Mouse (Mus musculus) liver, postnatal 0 days (tissue): Measurements from ENCODE around the gene Zfp541. TPM values are rescaled to one million over a fixed set of nuclear protein-coding genes. Genes with fewer than 3 reads are reported as not detected.

Source experiments
- ATAC-seq: fragments of 200-750 bp; cut with Nextera tagmentation; 2 replicates; pipeline ENCODE4 v1.8.0; 2017; ENCODE audit warnings: mild to moderate bottlenecking, moderate library complexity
- DNase-seq: peaks from one replicate; pipeline ENCODE4 v3.0.0-alpha.2; 2016
- H3K27ac ChIP-seq: fragments of 300-500 bp; sonication (generic); 2 replicates; pipeline ENCODE4 v1.5.1; 2014; ENCODE audit warnings: antibody characterized with exemption, moderate library complexity, mild to moderate bottlenecking, low read depth
- H3K27me3 ChIP-seq: fragments of 300-500 bp; sonication (generic); 2 replicates; pipeline ENCODE4 v1.6.1; 2014; ENCODE audit warnings: low read length, control low read depth, mixed read lengths; ENCODE audit not compliant: insufficient read depth
- H3K36me3 ChIP-seq: fragments of 300-500 bp; sonication (generic); replicated peaks from 2 replicates; pipeline ENCODE4 v1.6.1; 2014; ENCODE audit warnings: mild to moderate bottlenecking, control low read depth, low read length, moderate library complexity, mixed read lengths; ENCODE audit not compliant: insufficient read depth
- H3K4me1 ChIP-seq: fragments of 300-500 bp; sonication (generic); 2 replicates; pipeline ENCODE4 v1.6.1; 2014; ENCODE audit warnings: antibody characterized with exemption, mild to moderate bottlenecking, control low read depth; ENCODE audit not compliant: insufficient read depth
- H3K4me2 ChIP-seq: fragments of 300-500 bp; sonication (generic); 2 replicates; pipeline ENCODE4 v1.6.1; 2014; ENCODE audit warnings: low read depth, mild to moderate bottlenecking, low read length, moderate library complexity, mixed read lengths
- H3K4me3 ChIP-seq: fragments of 300-500 bp; sonication (generic); 2 replicates; pipeline ENCODE4 v1.5.1; 2014; ENCODE audit warnings: low read depth, low read length
- H3K9ac ChIP-seq: fragments of 300-500 bp; sonication (generic); replicated peaks from 2 replicates; pipeline ENCODE4 v1.6.1; 2014; ENCODE audit warnings: mild to moderate bottlenecking, moderate library complexity
- H3K9me3 ChIP-seq: fragments of 300-500 bp; sonication (generic); 2 replicates; pipeline ENCODE4 v1.6.1; 2016; ENCODE audit warnings: mild to moderate bottlenecking, control low read depth, low read length, mixed read lengths
- CTCF ChIP-seq: sonication (generic); IDR thresholded peaks from 2 replicates; pipeline ENCODE4 v1.5.1; 2016; ENCODE audit warnings: antibody characterized with exemption, low read depth
- EP300 ChIP-seq: IDR thresholded peaks from 2 replicates; pipeline ENCODE4 v1.6.1; 2016; ENCODE audit warnings: antibody characterized with exemption, low read depth, mild to moderate bottlenecking
- WGBS: fragments of 180-500 bp; shearing (Covaris S2); extraction: QIAGEN DNeasy Blood & Tissue Kit; methylation state at CpG from one replicate; pipeline ENCODE4 v1.1.7; 2014; ENCODE audit not compliant: insufficient replicate concordance; 5-methylcytosine and 5-hydroxymethylcytosine counted together
- polyA plus RNA-seq: library from polyadenylated mRNA; unstranded; fragments of >200 nt; fragmentation: Nextera tagmentation; extraction: Ambion mirVana; gene quantifications from 2 replicates; pipeline ENCODE4 v1.2.1, GENCODE M21; 2015

The Zfp541 gene
- polyA plus RNA-seq, 1 experiment from 2014 or later = not detected

- no peaks in the 10 kb centered on the region for H3K9me3 ChIP-seq
- H3K4me3 ChIP-seq = no peak overlapping the region
- H3K9ac ChIP-seq = no peak overlapping the region
- H3K27me3 ChIP-seq = peaks cover 3% of the 10 kb centered on the region; the same call in 1 of the 2 replicates
- ATAC-seq = no peak
- H3K27ac ChIP-seq = no peak overlapping the region
- peaks cover 15% of the 10 kb centered on the region for H3K4me1 ChIP-seq
- no peaks in the 10 kb centered on the region for H3K36me3 ChIP-seq
- TF ChIP-seq EP300 (no peak), CTCF (no peak)
- no peak overlapping the region for H3K4me2 ChIP-seq
- DNase-seq = no peak
- WGBS = 75% methylated on average over 3 of the region's 3 CpGs
Observed at GRCm38 (mm10) chr7:16094592-16094991, 33.0 kb downstream of the Zfp541 start.

- ATAC-seq (peak; percentile 96), DNase-seq (peak; percentile 99)
- peaks cover 26% of the 10 kb centered on the region for H3K4me1 ChIP-seq
- under 1% methylated on average over 58 of the region's 68 CpGs for WGBS
- H3K4me2 ChIP-seq = peak within 1 kb of the TSS; percentile 94
- peak within 1 kb of the TSS; percentile 90 for H3K4me3 ChIP-seq
- no peaks in the 10 kb centered on the region for H3K27me3 ChIP-seq
- peak; percentile 86 for TF ChIP-seq CTCF
- TF ChIP-seq EP300 = peak; percentile 63; the same call in 1 of the 2 replicates
- no peaks in the 10 kb centered on the region for H3K9me3 ChIP-seq
- peak within 1 kb of the TSS; percentile 97 for H3K9ac ChIP-seq
- H3K36me3 ChIP-seq = peaks cover 18% of the 10 kb centered on the region
- H3K27ac ChIP-seq = peak within 1 kb of the TSS; percentile 98
Observed at GRCm38 (mm10) chr7:16098021-16099017, 36.7 kb downstream of the Zfp541 start, which contains the start of gene Napa. Napa (plus strand) TSS chr7:16098458.

GRCm38 (mm10) chr7:16099901-16100300 is 38.3 kb downstream of the Zfp541 start:
- Histone ChIP-seq H3K9me3 (no peaks in the 10 kb centered on the region), H3K27ac (peak overlapping the region; percentile 98; the same call in 1 of the 2 replicates), H3K4me3 (peak overlapping the region; percentile 90), H3K4me2 (peak overlapping the region; percentile 94), H3K9ac (peak overlapping the region; percentile 97), H3K27me3 (no peaks in the 10 kb centered on the region), H3K4me1 (peaks cover 26% of the 10 kb centered on the region), H3K36me3 (peaks cover 33% of the 10 kb centered on the region)
- ATAC-seq (no peak), DNase-seq (peak; percentile 49)
- no peak for TF ChIP-seq EP300
- TF ChIP-seq CTCF = no peak
- WGBS = 53% methylated on average over 4 of the region's 4 CpGs

GRCm38 (mm10) chr7:16101081-16101480 is 39.5 kb downstream of the Zfp541 start:
- peak overlapping the region; percentile 97; the same call in 1 of the 2 replicates for H3K9ac ChIP-seq
- no peak overlapping the region for H3K27ac ChIP-seq
- peak overlapping the region; percentile 94; the same call in 1 of the 2 replicates for H3K4me2 ChIP-seq
- DNase-seq (no peak), ATAC-seq (no peak)
- H3K4me1 ChIP-seq = peaks cover 26% of the 10 kb centered on the region
- H3K36me3 ChIP-seq = peaks cover 38% of the 10 kb centered on the region
- no peaks in the 10 kb centered on the region for H3K27me3 ChIP-seq
- WGBS = 82% methylated on average over 7 of the region's 7 CpGs
- no peaks in the 10 kb centered on the region for H3K9me3 ChIP-seq
- H3K4me3 ChIP-seq = no peak overlapping the region
- TF ChIP-seq CTCF (no peak), EP300 (no peak)

GRCm38 (mm10) chr7:16101726-16102475 is 40.3 kb downstream of the Zfp541 start:
- Histone ChIP-seq H3K4me1 (peaks cover 26% of the 10 kb centered on the region), H3K9ac (no peak overlapping the region), H3K27me3 (no peaks in the 10 kb centered on the region), H3K36me3 (peaks cover 38% of the 10 kb centered on the region), H3K9me3 (no peaks in the 10 kb centered on the region), H3K4me3 (no peak overlapping the region), H3K27ac (no peak overlapping the region), H3K4me2 (no peak overlapping the region)
- WGBS = 83% methylated on average over 15 of the region's 15 CpGs
- no peak for TF ChIP-seq CTCF
- no peak for TF ChIP-seq EP300
- ATAC-seq (no peak), DNase-seq (peak; percentile 12)
